ENCODE assay signal across 26 mouse cellular contexts in genomic region chr7:34382803-34383202, GRCm38 (mm10). TPM values are rescaled to one million over a fixed set of nuclear protein-coding genes. Genes with fewer than 3 reads are reported as not detected.
DNase-seq lines count a peak whose midpoint lies in the region; ATAC-seq and TF ChIP-seq lines count a peak whose summit lies in the region.
"Had no signal": no experiment of that assay in that cellular context is flagged by ENCODE, and none has a peak within 500 bp of the region (broad histone marks: within the 10 kb centered on the region; RNA-seq: fewer than 3 reads in every experiment).

No protein-coding gene starts in this region.

- H3K36me3 ChIP-seq in heart, embryonic 10.5 days: no peaks in the 10 kb centered on the region
- no peaks in the 10 kb centered on the region for H3K36me3 ChIP-seq in kidney, adult 2 months (ENCODE audit: control insufficient read depth, insufficient read depth, low read length)
- H3K36me3 ChIP-seq in kidney, embryonic 14.5 days (ENCODE audit: control insufficient read depth, insufficient read depth, low read length): no peaks in the 10 kb centered on the region
- H3K36me3 ChIP-seq: embryonic facial prominence, embryonic 15.5 days; heart, embryonic 15.5 days had no signal

- no peak overlapping the region for H3K4me3 ChIP-seq in heart, embryonic 10.5 days
- H3K4me3 ChIP-seq in kidney, adult 2 months (ENCODE audit: insufficient read depth, low read depth, low read length): no peak overlapping the region
- no peak overlapping the region for H3K4me3 ChIP-seq in kidney, embryonic 14.5 days (ENCODE audit: low read length)
- H3K4me3 ChIP-seq: embryonic facial prominence, embryonic 12.5 days; embryonic facial prominence, embryonic 15.5 days; heart, embryonic 15.5 days had no signal

- no peak overlapping the region for H3K27ac ChIP-seq in heart, embryonic 10.5 days
- H3K27ac ChIP-seq in kidney, adult 2 months (ENCODE audit: insufficient read depth, low read depth, low read length): 0 out of 2 replicates have a peak overlapping the region, but pooled peaks have one; percentile 16
- no peak overlapping the region for H3K27ac ChIP-seq in kidney, embryonic 14.5 days (ENCODE audit: low read depth, low read length)
- H3K27ac ChIP-seq: embryonic facial prominence, embryonic 12.5 days; embryonic facial prominence, embryonic 15.5 days; heart, embryonic 15.5 days; hindbrain, embryonic 14.5 days had no signal

- 59% methylated on average over 1 of the region's 1 CpGs for WGBS in heart, embryonic 10.5 days
- 13% methylated on average over 1 of the region's 1 CpGs for WGBS in kidney, adult 2 months
- WGBS in kidney, embryonic 14.5 days: 28% methylated on average over 1 of the region's 1 CpGs

- no peaks in the 10 kb centered on the region for H3K9me3 ChIP-seq in heart, embryonic 10.5 days
- H3K9me3 ChIP-seq in kidney, embryonic 14.5 days (ENCODE audit: control insufficient read depth, low read length): no peaks in the 10 kb centered on the region
- H3K9me3 ChIP-seq: embryonic facial prominence, embryonic 12.5 days; embryonic facial prominence, embryonic 15.5 days; G1E; heart, embryonic 15.5 days had no signal

- peaks cover 59% of the 10 kb centered on the region for H3K4me1 ChIP-seq in heart, embryonic 10.5 days
- peaks cover 26% of the 10 kb centered on the region for H3K4me1 ChIP-seq in kidney, adult 2 months (ENCODE audit: control insufficient read depth, insufficient read depth, low read length)
- peaks cover 16% of the 10 kb centered on the region for H3K4me1 ChIP-seq in kidney, embryonic 14.5 days (ENCODE audit: control insufficient read depth, insufficient read depth, low read length)

- TF ChIP-seq CTCF in kidney, adult 2 months (conservative IDR thresholded peaks at IDR 0.05; ENCODE audit: insufficient read depth, insufficient read length, low read depth, low read length): no peak

- TF ChIP-seq POLR2A in kidney, adult 2 months (IDR thresholded peaks at IDR 0.05; ENCODE audit: low read depth, low read length): no peak

- DNase-seq in heart, embryonic 10.5 days (ENCODE audit: low spot score): peak; percentile 14
- no peak for DNase-seq in heart, postnatal 14 days
- DNase-seq in kidney, adult 2 months: no peak
- DNase-seq in left cerebral cortex, adult 18-20 months (ENCODE audit: low spot score in 2 of 2): no peak
- no peak for DNase-seq in frontal cortex, postnatal 14 days (ENCODE audit: low spot score in 2 of 2)
- DNase-seq: adrenal gland, adult 2 months; adrenal gland, postnatal 14 days; B cell, adult 2 months; cerebellum, adult 11 months; cerebellum, adult 2 months; cerebellum, adult 9-11 months; cerebellum, postnatal 25 days; forebrain, postnatal 0 days; gastrocnemius, postnatal 14 days; heart, adult 18-20 months; heart, postnatal 10 days; heart, postnatal 4 days had no signal

- no peak overlapping the region for H3K9ac ChIP-seq in kidney, embryonic 14.5 days (ENCODE audit: low read depth, low read length)
- H3K9ac ChIP-seq: embryonic facial prominence, embryonic 12.5 days; embryonic facial prominence, embryonic 15.5 days; forebrain, postnatal 0 days; heart, embryonic 15.5 days; hindbrain, embryonic 14.5 days had no signal

- no peak for ATAC-seq in kidney, embryonic 14.5 days (ENCODE audit: low FRiP score, low TSS enrichment)
- ATAC-seq in megakaryocyte-erythroid progenitor cell, adult 5-6 weeks (replicated peaks; ENCODE audit: low FRiP score, low TSS enrichment, poor library complexity, severe bottlenecking): peak; percentile 56; the same call in 1 of the 2 replicates
- ATAC-seq: forebrain, embryonic 14.5 days; forebrain, postnatal 0 days had no signal

- intact Hi-C loops in heart, postnatal 14 days (cut with DNase I): no loop called here

- no peak overlapping the region for H3K4me2 ChIP-seq in kidney, embryonic 14.5 days (replicated peaks; ENCODE audit: low read depth, low read length)
- H3K4me2 ChIP-seq: embryonic facial prominence, embryonic 12.5 days; embryonic facial prominence, embryonic 15.5 days; heart, embryonic 15.5 days; hindbrain, embryonic 14.5 days had no signal

- H3K27me3 ChIP-seq in heart, embryonic 10.5 days (ENCODE audit: insufficient read depth, poor library complexity, severe bottlenecking): no peaks in the 10 kb centered on the region
- H3K27me3 ChIP-seq in kidney, adult 2 months (replicated peaks; ENCODE audit: control insufficient read depth, insufficient read depth, low read length): no peaks in the 10 kb centered on the region
- no peaks in the 10 kb centered on the region for H3K27me3 ChIP-seq in kidney, embryonic 14.5 days (ENCODE audit: control insufficient read depth, insufficient read depth, low read length)
- H3K27me3 ChIP-seq: CH12.LX; embryonic facial prominence, embryonic 12.5 days; embryonic facial prominence, embryonic 15.5 days; heart, embryonic 15.5 days had no signal

RNA-seq across cellular contexts. Expression of gene Lsm14a, which starts 10.3 kb away (rescaled TPM):
- polyA plus RNA-seq in heart, embryonic 10.5 days (2016; fragmentation: Nextera tagmentation; extraction: Ambion mirVana): 67.4 and 84.3 TPM in 2 replicates
- total RNA-seq in heart, postnatal 14 days (2021): 10 to 100 TPM; 81.3 to 87.3 TPM
- 41.5 and 48.1 TPM in 2 replicates for polyA plus RNA-seq in kidney, adult 2 months (2012; rRNA removed)
- 59.4 and 66.7 TPM in 2 replicates for polyA plus RNA-seq in kidney, embryonic 14.5 days (2014; fragmentation: Nextera tagmentation; extraction: Ambion mirVana)
- total RNA-seq in megakaryocyte-erythroid progenitor cell, adult 5-6 weeks (2014; fragmentation: Nextera tagmentation): 102 and 120 TPM in 2 replicates
- 77.0 and 82.9 TPM in 2 replicates for total RNA-seq in megakaryocyte-erythroid progenitor cell, adult 5-6 weeks (2017)
- total RNA-seq in left cerebral cortex, adult 18-20 months (2021): 10 to 100 TPM; 82.1 to 94.8 TPM
